Comparison of ENCODE assay signal across 7 mouse cellular contexts in the genomic region with DNA sequence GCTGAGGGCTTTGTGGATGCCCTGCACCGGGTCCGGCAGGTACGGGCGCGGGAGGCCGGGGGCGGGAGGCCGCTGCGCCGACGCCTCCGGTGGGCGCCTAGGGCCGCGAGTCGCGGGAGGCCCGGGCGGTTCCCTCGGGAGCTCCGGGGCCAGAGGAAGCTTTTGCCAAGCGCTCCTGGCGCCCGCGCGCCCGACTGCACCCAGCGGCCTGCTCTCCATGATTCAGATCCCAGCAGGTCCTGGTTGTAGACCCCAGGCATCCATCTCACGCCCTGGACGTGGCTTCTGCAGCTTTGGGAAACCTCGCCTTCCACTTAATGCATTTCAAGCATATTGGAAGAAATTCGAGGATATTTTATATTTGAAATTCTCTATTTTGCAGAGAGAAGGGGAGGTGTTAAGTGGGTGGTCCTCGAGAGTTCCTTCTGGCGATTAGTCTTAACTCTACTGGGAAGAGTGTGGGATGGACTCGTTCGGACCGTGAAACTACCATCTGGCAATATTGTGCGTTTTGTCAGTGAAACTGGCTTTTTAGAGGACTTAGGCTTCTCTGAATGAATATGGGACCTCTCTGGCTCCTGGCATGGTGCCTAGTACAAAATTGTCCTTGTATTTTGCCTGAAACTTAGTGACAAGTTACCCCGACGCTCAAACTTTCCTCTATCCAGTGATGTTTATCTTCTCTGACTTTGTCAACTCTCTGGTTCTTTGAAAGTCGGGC. TPM values are rescaled to one million over a fixed set of nuclear protein-coding genes. Genes with fewer than 3 reads are reported as not detected.
DNase-seq lines count a peak whose midpoint lies in the region; ATAC-seq lines count a peak whose summit lies in the region.

No protein-coding gene starts in this region.

- peaks cover 18% of the 10 kb centered on the region; the same call in 1 of the 2 replicates for H3K36me3 ChIP-seq in kidney, embryonic 15.5 days
- H3K36me3 ChIP-seq in midbrain, embryonic 13.5 days: no peaks in the 10 kb centered on the region

- peak overlapping the region; percentile 89 for H3K4me2 ChIP-seq in kidney, embryonic 15.5 days
- peak overlapping the region; percentile 84 for H3K4me2 ChIP-seq in midbrain, embryonic 13.5 days (replicated peaks)

- peaks cover 22% of the 10 kb centered on the region for H3K4me1 ChIP-seq in kidney, embryonic 15.5 days
- H3K4me1 ChIP-seq in midbrain, embryonic 13.5 days (replicated peaks): peaks cover 20% of the 10 kb centered on the region

- 2% methylated on average over 41 of the region's 41 CpGs for WGBS in kidney, embryonic 15.5 days
- 4% methylated on average over 38 of the region's 41 CpGs for WGBS in midbrain, embryonic 13.5 days

- H3K4me3 ChIP-seq in kidney, embryonic 15.5 days (replicated peaks): peak overlapping the region; percentile 93
- H3K4me3 ChIP-seq in midbrain, embryonic 13.5 days (replicated peaks): peak overlapping the region; percentile 97

- no peaks in the 10 kb centered on the region for H3K9me3 ChIP-seq in kidney, embryonic 15.5 days (replicated peaks)
- H3K9me3 ChIP-seq in midbrain, embryonic 13.5 days: no peaks in the 10 kb centered on the region

- peak overlapping the region; percentile 88 for H3K9ac ChIP-seq in kidney, embryonic 15.5 days
- peak overlapping the region; percentile 98 for H3K9ac ChIP-seq in midbrain, embryonic 13.5 days (replicated peaks)

- intact Hi-C loops in left cerebral cortex, postnatal 25 days (cut with DNase I): loop anchor here (2.0 to 5.0 kb wide), 3 partner anchors 76 to 99 kb away; partner anchors contain the start of gene Exosc2
- intact Hi-C loops in left cerebral cortex, postnatal 4 days (cut with DNase I): no loop called here

- DNase-seq in left cerebral cortex, postnatal 25 days (ENCODE audit: low spot score in 2 of 2): peak; percentile 59 to 70
- no peak for DNase-seq in left cerebral cortex, postnatal 4 days
- peak; percentile 26 for DNase-seq in adrenal gland, postnatal 14 days

- peak overlapping the region; percentile 95 for H3K27ac ChIP-seq in kidney, embryonic 15.5 days
- H3K27ac ChIP-seq in midbrain, embryonic 13.5 days: peak overlapping the region; percentile 84

- H3K27me3 ChIP-seq in kidney, embryonic 15.5 days: no peaks in the 10 kb centered on the region
- peaks cover 17% of the 10 kb centered on the region for H3K27me3 ChIP-seq in midbrain, embryonic 13.5 days

- peak; percentile 26; the same call in 1 of the 2 replicates for ATAC-seq in erythroblast, adult 5-6 weeks (replicated peaks; ENCODE audit: low FRiP score, poor library complexity, severe bottlenecking)
- no peak for ATAC-seq in kidney, embryonic 15.5 days (replicated peaks; ENCODE audit: low FRiP score)
- no peak for ATAC-seq in midbrain, embryonic 13.5 days
- no peak for ATAC-seq in inflammation-experienced regulatory T-cells, adult 6 months

RNA-seq across cellular contexts. Expression of gene Fubp3, which starts 0.6 kb away (rescaled TPM):
- total RNA-seq in left cerebral cortex, postnatal 25 days (2021): 10 to 100 TPM; 42.4 to 43.1 TPM
- total RNA-seq in left cerebral cortex, postnatal 4 days (2021): 10 to 100 TPM; 48.9 to 50.9 TPM
- total RNA-seq in adrenal gland, postnatal 14 days (2021): 49.9 and 54.4 TPM in 2 replicates
- 8.3 and 9.4 TPM in 2 replicates for total RNA-seq in erythroblast, adult 5-6 weeks (2015; ENCODE audit: low replicate concordance)
- 2.9 and 9.9 TPM in 2 replicates for total RNA-seq in erythroblast, adult 5-6 weeks (2017; ENCODE audit: low replicate concordance)
- 86.4 and 98.7 TPM in 2 replicates for polyA plus RNA-seq in kidney, embryonic 15.5 days (2015; fragmentation: Nextera tagmentation; extraction: Ambion mirVana)
- 61.5 and 65.3 TPM in 2 replicates for polyA plus RNA-seq in midbrain, embryonic 13.5 days (2015; fragmentation: Nextera tagmentation; extraction: Ambion mirVana)
- 10 to 100 TPM; 54.1 to 59.4 (median 54.4) TPM for polyA plus RNA-seq in inflammation-experienced regulatory T-cells, adult 6 months (2017; shearing (Covaris generic))
